Mouse (Mus musculus) hematopoietic stem cell, adult 5-6 weeks (primary cell): Measurements from ENCODE around the gene Fscn2. TPM values are rescaled to one million over a fixed set of nuclear protein-coding genes. Genes with fewer than 3 reads are reported as not detected.
"Not testable (repeated sequence)": the region's sequence is repeated elsewhere in the genome, so short reads cannot be mapped to it uniquely, and the experiment has no call there.

Experiments
- ATAC-seq, 2 experiments: fragments of 125-278 bp in 1 of 2; replicated peaks in 1 of 2; 2 replicates each; pipeline ENCODE4 v1.8.0; 2016 to 2017; ENCODE audit warnings: inconsistent platforms in 2 of 2, mild to moderate bottlenecking in 2 of 2, moderate number of reproducible peaks in 2 of 2, low read depth in 1 of 2, moderate TSS enrichment in 1 of 2; ENCODE audit not compliant: low FRiP score in 2 of 2, poor library complexity in 2 of 2, severe bottlenecking in 2 of 2, insufficient read depth in 1 of 2, low TSS enrichment in 1 of 2
- total RNA-seq: library from RNA; stranded (forward); fragments of 172-1452, 232-1000 nt; gene quantifications from 2 replicates; pipeline ENCODE4 v1.2.3, GENCODE M21; 2017

Fscn2 gene
- total RNA-seq, 1 experiment from 2014 or later, result 0.15 TPM

DNA sequence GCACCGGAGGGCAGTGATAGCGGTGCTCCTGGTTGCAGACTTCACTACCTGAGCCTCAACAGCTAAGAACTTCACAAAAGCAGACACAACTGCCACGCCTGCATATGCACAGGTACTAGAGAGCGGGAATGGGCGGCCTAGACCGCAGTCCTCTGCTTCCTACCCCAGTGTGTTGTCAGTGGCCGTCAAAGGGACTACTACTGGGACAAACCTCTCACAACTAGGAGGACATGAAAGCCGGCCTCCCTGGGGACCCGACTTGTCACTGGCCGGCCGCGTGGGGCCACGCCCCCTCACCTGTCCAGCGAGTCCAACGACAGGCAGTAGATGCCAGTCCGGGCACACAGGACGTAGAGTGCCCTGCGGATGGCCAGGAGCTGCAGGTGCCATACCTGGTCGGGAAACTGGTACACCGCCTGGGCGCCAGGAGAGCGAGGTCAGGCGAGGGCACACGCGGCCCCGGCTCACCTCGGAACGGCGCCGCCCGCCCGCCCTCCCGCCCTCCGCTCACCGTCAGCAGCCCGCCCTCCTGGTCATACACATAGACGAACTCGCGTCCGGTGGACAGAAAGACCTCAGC, 16.8 kb downstream of the Fscn2 start:
- ATAC-seq, result no peak

DNA sequence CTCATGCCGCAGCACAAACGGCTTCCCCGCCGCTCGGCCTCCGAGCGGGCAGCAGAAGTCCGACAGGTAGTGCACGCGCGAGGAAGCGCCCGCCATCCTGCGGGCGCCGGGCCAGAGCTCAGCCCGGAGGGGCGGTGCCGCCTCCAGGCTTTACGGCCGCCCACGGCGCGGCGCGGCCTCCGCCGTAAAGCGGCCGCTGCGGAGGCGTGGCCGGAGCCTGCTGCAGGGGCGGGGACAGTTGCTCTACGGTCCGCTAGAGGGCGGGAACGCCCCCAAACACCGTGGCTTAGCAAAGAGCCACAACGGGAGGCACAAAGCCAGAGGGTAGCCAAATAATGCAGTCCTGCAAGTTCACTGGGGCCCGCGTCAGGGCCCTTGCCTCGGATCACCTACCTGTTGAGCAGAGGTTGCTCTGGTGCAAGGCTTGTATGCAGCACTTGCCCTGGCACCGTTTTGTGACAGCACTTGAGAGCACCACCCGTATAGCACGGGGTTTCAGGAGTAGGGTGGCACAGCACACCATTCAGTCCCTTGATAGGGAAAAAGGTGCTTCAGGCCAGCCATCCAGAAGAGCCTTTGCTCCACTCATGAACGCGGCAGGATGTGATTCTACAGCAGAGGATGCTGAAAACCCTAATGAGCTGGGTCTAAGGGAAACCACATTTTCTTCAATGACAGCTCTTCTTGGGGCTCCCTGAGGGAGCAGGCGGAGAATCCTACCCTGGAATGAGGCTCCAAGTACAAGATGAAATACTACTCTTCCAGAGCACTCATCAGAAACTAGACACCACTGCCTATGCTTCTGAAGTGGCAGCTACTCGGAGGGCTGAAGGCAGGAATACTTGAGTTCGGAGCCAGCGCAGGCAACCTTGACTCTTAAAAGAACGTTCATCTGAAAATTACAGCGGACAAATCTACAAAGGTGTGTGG, 17.5 kb downstream of the Fscn2 start, which contains the start of gene Faap100:
TSS of gene Faap100 (minus strand) at position 154 of the 930 bp plus-strand sequence.
- ATAC-seq, result peak; percentile 83 to 93

DNA sequence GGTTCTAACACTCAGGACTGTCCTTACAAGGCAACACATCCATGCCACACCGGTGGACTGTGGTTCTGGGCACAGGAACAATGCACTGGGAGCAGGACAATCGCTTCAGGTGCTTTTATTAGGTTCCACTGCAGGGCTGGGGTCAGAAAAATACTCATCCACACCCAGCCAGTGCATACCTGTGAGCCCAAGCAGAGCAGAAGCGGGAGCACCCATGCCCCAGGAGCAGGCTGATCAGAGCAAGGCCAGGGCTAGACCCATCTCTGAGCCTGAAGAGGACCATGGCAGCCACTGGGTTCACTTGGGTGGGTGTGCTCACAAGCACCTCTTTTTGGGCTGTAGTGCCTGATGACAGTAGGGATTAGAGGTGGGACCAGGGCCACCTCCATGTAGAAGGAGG, 18.9 kb downstream of the Fscn2 start:
- ATAC-seq, result no peak

DNA sequence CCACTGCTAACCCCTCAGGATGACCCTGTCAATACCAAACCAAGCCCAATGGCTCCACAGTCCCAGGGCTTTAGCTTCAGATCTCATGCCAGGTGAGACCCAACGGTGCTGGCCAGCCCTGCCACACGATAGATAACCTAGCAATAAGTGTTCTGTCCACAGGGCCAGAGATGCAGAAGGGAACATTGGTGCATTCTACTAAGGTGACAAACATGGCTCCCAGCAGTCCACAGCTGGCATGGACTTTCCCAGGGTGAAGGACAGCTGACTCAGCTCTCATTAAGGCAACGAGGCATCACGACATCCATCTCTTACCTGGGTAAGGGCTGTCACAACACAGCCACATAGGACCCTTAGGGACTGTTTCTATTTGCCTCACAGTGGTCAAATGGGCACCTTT, 19.8 kb downstream of the Fscn2 start:
- ATAC-seq, result no peak

DNA sequence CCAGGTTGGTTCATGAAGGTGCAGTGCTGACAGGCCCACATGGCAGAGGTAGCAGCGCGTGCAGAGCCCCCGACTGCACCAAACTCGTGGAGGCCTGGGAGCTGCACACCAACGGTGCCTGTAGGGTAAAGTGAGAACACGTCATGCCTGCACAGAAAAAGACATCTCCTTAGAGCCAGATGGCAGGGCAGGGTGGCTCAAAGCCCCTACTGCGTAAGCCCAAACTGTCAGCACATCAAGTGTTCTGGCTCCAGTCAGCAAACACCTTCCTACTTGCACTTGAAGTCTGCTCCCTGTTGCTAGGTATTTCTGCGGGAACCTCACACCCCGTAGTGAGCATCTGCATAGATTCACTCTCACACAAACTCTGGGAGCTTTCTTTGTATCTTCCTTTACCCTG, 21.2 kb downstream of the Fscn2 start:
- ATAC-seq, result no peak

DNA sequence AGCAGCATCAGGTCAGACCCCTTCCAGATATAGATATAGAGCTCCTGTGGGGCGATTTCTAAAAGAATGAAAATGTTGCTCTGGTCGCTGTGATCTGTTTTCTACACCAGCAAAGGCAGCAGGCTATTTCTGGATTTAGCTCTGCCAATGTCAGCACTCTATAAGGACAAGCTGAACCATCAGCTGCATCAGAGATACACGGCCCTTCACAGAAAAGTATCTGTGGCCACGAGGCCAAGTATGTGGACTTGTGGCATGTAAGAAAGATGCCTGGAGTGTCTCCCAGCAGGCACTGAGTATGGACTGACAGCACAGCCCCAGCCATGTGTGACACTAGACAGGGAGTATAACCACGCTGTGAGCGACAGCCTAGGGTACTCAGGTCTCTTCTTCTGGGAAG, 25.3 kb downstream of the Fscn2 start:
- ATAC-seq, result no peak

DNA sequence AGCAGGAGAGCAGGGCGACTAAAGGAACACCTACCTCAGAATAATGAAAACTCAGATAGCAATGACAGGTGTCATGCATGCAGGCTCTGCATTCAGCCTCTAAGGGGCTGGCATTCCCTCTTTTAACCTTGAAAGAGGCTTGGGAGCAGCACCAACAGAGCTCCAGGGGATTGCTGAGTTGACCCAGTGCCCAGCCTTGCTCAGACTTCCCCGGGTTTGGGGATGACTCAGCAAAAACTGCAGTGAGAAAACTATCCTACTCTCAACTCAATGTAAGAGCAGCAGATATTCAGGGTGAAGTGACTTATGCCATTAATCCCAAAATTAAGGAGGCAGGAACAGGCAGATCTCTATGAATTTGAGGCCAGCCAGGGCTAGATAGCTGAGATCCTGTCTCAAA, 25.8 kb downstream of the Fscn2 start:
- ATAC-seq, result no peak

DNA sequence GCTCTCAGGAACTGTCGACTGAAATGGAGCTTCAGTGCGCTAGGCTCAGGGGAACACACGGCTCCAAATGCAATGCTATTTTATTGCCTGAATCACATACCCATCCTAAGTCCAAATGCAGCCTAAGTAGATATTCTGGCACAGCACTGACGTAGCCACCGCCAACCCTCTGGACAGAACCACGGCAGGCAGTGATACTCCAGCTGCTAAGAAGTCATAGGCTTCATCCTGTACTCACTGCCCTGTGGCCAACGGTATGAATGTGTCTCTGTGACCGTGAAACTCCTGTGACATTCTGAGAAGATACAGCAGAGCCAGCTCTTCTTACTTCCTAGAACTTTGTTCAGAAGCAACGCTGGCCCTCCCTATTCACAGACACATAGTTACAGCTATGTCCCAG, 27.2 kb downstream of the Fscn2 start:
- ATAC-seq, result no peak

DNA sequence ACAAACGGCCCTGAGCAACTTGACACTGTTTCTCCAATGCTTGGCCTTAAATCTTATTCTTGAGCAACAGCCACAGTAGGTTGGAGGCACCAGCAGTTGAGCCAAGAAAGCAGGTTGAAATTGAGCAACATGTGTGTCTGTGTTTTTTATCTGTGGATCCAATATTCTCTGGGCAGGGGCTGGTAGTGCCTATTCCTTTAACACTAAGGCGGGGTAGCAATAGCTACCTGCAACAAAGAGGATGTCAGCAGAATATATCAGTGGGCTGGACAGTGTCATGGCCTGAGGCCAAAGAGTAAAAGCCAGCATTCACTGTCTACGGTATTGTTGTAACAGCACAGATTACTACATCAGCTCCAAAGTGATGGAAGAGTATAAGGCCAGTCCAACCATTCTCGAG, 34.3 kb downstream of the Fscn2 start:
- ATAC-seq, result no peak

DNA sequence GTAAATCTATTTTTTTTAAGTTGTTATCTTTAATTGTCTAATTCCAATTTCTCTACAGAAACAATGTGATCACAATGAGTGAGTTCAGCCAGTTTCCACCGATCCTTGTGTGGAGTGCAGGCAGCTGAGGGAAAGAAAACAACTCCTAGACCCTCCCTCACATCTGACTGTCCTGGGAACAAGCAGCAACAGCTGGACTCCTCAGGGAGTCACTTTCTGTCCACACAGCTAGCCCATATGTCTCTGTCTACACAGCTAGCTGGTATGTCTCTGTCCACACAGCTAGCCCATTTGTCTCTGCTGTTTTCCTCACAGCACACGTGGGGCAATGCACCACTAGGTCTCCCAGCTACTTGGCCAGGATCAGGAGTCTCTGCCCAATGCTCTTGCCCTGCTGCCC, 36.3 kb downstream of the Fscn2 start:
- ATAC-seq, result no peak

DNA sequence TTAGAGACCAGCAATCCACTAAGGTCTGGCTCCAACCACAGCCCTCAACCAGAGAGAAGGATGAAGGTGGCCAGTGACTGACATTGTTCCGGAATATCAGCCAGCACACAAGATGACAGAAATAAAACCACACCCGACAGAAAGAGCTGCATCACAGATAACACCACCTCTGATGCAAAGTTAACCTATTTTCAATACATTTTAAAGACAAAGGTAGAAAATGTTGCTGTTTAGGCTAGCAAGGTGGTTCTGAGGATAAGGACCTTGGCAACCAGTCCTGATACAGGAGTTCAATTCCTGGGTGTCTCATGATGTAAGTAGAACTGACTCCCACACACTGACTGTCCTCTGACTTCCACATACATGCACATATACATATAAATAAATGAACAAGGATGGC, 38.0 kb downstream of the Fscn2 start:
- ATAC-seq, result no peak

DNA sequence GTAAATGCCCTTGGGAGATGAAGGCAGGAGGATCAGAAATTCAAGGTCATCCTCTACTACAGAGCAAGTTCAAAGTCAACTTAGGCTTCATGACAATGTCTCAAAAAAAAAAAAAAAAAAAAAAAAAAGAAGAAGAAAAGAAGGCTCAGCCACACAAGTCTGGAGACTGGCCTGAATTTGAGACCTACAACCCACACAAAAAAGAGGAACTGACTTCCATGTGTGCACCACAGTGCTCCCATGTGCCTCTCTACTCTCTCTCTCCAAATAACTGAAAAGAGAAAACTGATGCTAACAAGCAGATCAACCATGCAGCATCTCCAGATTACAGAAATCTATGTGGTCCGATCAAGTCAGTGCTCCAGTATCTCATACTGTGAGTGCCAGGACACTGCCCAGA, 43.5 kb downstream of the Fscn2 start:
- ATAC-seq, result peak; percentile 73; a peak in 3 of 4 replicates

DNA sequence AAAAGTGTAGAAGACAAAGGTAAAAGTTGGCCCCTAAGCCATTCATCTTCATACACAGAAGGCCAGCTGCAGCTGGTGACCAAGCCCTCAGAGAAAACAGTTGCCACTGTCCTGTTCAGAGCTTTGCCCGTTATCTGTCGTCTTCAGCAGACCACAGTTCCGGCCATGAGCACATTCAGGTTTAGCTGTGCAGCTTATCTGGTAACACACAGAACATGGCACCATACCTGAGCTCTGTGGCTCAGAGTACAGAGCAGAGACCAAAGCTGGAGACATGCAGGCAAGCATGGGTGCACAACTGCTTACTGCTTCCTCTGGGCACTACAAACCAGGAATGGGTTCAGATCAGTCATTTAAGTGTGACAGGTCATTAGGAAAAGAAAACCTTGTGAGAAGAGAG, 44.5 kb downstream of the Fscn2 start:
- ATAC-seq, result peak in 1 of 2 experiments; percentile 41; a peak in 1 of 4 replicates

DNA sequence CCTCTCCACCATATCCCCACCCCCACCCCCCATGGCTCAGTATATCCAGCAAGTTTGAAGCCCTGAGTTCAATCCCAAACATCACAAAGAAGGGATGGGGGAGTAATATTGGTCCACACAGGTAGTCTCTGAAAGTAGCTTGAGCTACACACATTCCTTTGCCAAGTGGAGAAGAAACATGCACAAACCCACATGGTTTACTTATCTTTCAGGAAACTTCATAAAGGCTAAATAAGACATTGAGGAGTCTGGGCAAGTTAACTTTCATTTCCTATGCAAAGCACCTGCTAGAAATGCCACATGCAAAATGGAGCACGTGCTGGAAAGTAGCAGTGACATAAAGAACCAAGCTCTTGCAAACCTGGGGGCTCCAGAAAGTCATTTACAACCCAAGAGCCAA, 45.1 kb downstream of the Fscn2 start:
- ATAC-seq, result no peak

DNA sequence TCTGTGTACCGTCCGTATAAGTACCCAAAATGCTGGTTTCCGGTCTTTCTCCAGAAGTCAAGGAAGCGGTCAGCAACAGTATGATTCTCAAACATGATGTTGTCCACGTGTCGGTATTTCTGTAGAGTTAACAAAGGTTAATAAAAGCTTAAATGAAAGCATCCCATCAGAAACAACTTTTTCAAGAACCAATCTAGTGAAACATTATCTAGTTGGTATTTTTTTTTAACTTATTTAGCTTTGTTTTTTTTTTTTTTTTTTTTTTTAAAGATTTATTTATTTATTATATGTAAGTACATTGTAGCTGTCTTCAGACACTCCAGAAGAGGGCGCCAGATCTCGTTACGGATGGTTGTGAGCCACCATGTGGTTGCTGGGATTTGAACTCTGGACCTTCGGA, 52.3 kb downstream of the Fscn2 start:
- ATAC-seq, result not testable (repeated sequence)
